Mouse (Mus musculus) right cerebral cortex, adult 18-20 months (tissue): Measurements from ENCODE around the gene Gm10722.
"Not testable (repeated sequence)": the region's sequence is repeated elsewhere in the genome, so short reads cannot be mapped to it uniquely, and the experiment has no call there.

ENCODE experiments used
- DNase-seq: peaks from one replicate; pipeline ENCODE4 v3.0.0; 2022; ENCODE audit warnings: mixed read lengths

Gm10722 gene

GRCm38 (mm10) chr9:3025653-3026052 is 24.9 kb downstream of the Gm10722 start:
- DNase-seq, result peak; percentile 40

- not testable (repeated sequence) for DNase-seq
These were observed 25.4 kb downstream of the Gm10722 start for GRCm38 (mm10) chr9:3026136-3026535.

- DNase-seq, result not testable (repeated sequence)
These were observed 26.0 kb downstream of the Gm10722 start for GRCm38 (mm10) chr9:3026741-3027140.

- not testable (repeated sequence) for DNase-seq
These were observed 26.5 kb downstream of the Gm10722 start for GRCm38 (mm10) chr9:3027200-3027599.

GRCm38 (mm10) chr9:3029276-3030000 is 28.7 kb downstream of the Gm10722 start:
- peak; percentile 7 for DNase-seq

GRCm38 (mm10) chr9:3030677-3031318 is 30.1 kb downstream of the Gm10722 start:
- DNase-seq, result not testable (repeated sequence)

- not testable (repeated sequence) for DNase-seq
These were observed 33.6 kb downstream of the Gm10722 start, which contains the start of gene Gm17535 for GRCm38 (mm10) chr9:3034299-3034698. TSS of gene Gm17535 (plus strand) at chr9:3034599.

GRCm38 (mm10) chr9:3036577-3036976 is 35.9 kb downstream of the Gm10722 start, which contains the start of gene Gm10715:
TSS of gene Gm10715 (plus strand) at chr9:3036877.
- DNase-seq, result not testable (repeated sequence)

- DNase-seq, result not testable (repeated sequence)
These were observed 37.4 kb downstream of the Gm10722 start for GRCm38 (mm10) chr9:3038161-3038560.
